Mouse (Mus musculus) bone marrow, adult 2 months (tissue): Measurements from ENCODE around the gene A130010J15Rik.

Experiments used
- CTCF ChIP-seq: fragments of 200-500 bp; IDR thresholded peaks from 2 replicates; pipeline ENCODE4 v1.5.1; 2011; ENCODE audit warnings: low read length, control low read depth; ENCODE audit not compliant: control insufficient read depth, insufficient read depth
- POLR2A ChIP-seq: fragments of 200-500 bp; IDR thresholded peaks from 2 replicates; pipeline ENCODE4 v1.6.1; 2011; ENCODE audit warnings: low read depth, mild to moderate bottlenecking, control low read depth, low read length, borderline replicate concordance; ENCODE audit not compliant: control insufficient read depth

GRCm38 (mm10) chr1:193122793-193123192, 45.1 kb upstream of the A130010J15Rik start:
- TF ChIP-seq CTCF (no peak), POLR2A (no peak)
